Mouse (Mus musculus) adrenal gland, postnatal 25 days (tissue): ENCODE results near the gene Ppp1r26. TPM values are rescaled to one million over a fixed set of nuclear protein-coding genes. Genes with fewer than 3 reads are reported as not detected.
"Not testable (repeated sequence)": the region's sequence is repeated elsewhere in the genome, so short reads cannot be mapped to it uniquely, and the experiment has no call there.

Experiments
- DNase-seq: peaks from one replicate; pipeline ENCODE4 v3.0.0; 2021; ENCODE audit warnings: mixed read lengths
- total RNA-seq: library from RNA; stranded (reverse); gene quantifications from 2 replicates; pipeline ENCODE4 v1.2.3, GENCODE M21; 2021

Ppp1r26 gene
- total RNA-seq, 1 experiment from 2014 or later: 9.6 TPM

DNA sequence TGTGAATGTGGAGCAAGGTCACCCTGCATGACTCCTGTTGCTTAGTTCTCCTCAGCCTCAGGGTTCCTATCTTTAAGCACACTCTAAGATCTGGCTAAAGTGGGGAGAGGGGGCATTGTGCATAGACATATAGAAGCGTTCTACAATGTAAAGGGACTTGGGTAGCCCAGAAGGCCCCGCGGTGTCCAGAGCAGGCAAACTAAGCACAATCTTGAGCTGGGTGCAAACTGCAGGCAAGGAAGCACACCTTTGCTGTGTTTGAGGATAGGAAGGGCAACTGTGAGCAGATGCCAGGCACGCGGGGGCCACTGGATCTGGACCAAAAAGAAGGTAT is 452 bp upstream of the Ppp1r26 start:
- DNase-seq: no peak

DNA sequence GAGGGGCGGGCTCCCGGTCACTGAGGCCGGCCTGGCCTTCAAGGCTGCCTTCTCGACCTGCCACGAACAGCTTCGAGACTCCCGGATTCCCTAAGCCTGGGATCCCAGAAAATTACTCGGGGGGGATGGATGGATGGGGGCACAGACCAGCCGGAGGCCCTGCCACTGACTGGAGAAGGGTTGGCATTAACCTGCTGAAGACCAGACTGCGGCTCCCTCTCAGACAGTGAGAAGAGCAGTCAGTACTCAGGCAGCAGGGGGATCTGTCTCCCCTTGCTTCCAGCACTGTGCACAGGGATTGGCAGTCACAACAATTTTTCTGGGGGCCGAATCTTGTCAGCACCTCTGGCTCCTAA is 693 bp downstream of the Ppp1r26 start:
- DNase-seq: no peak

DNA sequence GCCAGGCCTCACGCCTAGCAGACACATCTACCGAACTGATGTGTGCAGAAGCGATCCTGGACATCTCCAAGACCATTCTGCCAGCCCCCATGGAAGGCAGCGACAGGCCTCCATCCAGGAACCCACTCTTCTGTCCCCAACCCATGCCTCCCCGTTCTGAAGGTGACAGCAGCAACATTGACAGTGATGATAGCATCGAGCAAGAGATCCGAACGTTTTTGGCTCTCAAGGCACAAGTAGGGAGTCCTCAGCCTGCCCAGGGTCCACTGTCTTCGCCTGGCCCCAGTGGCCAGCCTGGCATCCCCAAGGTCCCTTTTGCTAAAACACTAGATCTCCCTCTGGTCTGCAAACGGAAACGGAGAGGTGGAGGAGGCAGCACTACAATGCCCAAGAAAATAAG is 5.1 kb downstream of the Ppp1r26 start:
- no peak for DNase-seq

GRCm38 (mm10) chr2:28453539-28453938 is 6.9 kb downstream of the Ppp1r26 start:
- DNase-seq: no peak

DNA sequence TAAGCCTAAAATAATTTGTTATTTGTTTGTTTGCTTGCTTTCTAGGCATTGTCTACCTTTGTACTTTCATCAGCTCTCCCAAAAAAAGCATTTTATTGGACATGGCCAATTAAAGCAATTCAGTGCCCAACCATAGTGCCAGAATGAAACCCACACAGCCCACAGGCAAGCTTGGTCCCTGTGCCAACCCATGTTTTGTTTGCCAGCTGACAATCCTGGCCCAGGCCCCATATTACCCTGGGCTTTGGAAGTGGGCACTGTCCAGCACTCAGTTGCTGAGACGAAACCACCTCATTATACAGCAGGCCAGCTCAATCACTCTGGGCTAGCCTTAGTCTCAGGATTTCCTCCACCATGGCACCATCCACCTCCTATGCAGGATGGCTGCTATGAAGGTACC is 10.0 kb downstream of the Ppp1r26 start:
- DNase-seq: no peak

DNA sequence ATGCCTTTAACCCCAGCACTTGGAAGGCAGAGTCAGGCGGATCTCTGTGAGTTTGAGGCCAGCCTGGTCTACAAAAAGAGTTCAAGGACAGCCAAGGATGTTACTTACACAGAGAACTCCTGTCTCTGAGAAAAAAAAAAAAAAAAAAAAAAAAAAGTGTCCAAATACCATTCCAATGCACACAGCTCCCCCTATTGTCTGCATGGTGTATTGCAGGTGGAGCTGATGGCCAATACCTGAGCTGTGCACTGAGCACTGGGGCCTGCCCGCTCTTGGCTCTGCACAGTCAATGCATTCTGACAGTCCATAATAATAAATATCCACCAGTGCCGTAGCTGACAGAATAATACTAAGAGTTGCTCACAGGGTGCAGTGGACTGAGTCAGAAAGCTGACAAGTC is 17.3 kb downstream of the Ppp1r26 start:
- peak; percentile 55 for DNase-seq

DNA sequence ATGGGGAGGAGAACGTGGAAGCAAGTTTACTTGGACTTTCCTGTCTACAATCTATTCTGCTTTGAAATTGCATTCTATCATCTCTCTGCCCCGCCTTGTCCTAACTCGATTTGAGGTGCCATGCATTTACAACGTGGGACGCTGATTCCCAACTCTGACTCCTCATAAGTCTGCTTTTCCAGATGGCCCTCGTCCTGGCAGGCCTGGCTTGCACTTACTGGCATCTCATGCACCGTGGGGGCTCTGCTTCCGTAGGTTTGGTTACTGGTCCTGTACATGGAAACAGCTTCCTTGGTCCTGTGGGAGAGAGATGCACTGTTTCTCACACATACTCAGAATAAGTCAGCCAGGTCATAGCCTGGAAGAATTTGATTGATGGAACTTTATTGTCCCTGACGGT is 18.3 kb downstream of the Ppp1r26 start:
- no peak for DNase-seq

- peak; percentile 69 for DNase-seq
Observed at GRCm38 (mm10) chr2:28465836-28466518, 19.4 kb downstream of the Ppp1r26 start, which contains the start of gene 1700007K13Rik. Gene 1700007K13Rik (minus strand): TSS chr2:28466332.

DNA sequence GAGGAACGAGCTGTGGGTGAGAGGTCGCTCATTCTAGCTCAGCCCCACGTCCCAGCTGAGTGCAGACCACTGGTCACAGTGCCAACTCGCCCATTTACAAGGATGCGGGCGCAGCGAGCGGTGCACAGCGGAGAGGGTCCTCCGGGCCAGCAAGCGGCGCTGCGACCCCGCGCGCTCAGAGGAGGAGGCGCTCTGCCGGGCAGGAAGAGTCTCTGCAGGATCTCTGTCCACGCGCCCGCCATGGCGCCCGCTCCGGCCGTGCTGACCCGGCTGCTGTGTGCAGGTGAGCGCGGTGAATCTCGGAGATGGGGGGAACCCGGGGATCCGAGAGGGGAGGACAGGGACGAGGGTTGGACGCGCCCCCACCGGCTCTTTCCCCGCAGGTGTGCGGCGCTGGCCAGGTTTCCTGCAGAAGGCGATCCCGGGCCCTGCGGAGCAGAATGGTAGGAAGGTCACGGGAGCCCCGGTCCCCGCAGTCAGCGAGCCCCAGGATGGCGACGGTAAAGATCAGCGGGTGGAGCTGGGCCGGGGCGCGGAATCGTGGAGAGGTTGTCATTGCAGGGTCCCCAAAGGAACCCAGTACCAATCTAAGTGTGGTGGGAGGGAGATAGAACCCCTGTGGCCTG is 21.4 kb downstream of the Ppp1r26 start, which contains the start of gene Mrps2:
Mrps2 (plus strand) TSS at position 207 of the 626 bp plus-strand sequence.
- DNase-seq: peak; percentile 90

DNA sequence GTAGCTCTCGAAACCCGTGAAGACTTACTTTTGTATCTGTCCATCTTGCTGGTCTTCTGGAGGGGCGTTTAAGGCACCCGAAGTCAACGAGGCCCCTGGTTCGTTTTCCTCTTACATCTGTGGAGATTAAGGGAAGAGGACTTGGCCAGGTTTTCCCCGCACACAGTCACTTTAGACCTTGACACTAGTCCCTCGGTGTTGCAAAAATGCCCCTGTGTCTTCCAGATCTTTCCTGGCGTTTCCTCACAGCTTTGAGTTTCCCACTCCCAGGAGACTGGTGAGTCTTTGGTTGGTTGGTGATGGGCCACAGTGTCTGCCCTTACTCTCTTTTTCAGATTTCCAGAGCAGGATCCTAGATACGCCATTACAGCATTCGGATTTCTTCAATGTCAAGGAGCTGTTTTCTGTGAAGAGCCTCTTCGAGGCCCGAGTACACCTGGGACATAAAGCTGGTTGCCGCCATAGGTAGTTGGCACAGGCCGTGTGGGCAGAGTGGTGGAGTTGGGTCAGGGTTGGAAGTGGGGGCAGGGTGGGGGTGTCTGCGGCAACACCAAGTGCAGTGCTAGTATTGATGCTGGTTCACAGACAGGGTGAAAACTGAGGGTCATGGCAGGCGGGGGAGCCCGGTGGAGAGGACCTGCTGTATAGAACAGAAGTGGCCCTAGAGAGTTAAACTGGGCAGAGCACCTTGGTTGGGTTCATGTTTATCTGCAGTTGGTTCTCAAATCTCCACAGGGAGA is 22.1 kb downstream of the Ppp1r26 start:
- no peak for DNase-seq

- no peak for DNase-seq
Observed at GRCm38 (mm10) chr2:28469461-28469860, 22.9 kb downstream of the Ppp1r26 start.

DNA sequence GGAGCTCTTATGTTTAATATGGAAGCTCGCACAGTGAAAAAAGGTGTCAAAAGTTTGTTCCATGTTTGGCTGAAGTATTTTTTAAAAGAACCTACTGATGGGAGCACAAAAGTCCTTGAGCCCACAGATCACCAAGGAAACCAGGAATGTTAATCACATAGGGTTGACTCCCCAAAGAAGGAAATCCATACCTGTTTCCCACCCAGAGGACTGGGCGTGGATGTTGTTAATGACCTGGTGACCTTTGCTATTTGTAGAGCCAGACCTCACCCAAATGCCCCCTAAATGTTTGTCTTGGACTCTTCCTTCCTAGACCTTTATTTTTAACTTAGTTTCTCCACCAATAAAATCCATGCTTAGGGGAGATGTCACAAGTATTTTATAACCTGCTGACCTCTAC is 24.0 kb downstream of the Ppp1r26 start:
- no peak for DNase-seq

DNA sequence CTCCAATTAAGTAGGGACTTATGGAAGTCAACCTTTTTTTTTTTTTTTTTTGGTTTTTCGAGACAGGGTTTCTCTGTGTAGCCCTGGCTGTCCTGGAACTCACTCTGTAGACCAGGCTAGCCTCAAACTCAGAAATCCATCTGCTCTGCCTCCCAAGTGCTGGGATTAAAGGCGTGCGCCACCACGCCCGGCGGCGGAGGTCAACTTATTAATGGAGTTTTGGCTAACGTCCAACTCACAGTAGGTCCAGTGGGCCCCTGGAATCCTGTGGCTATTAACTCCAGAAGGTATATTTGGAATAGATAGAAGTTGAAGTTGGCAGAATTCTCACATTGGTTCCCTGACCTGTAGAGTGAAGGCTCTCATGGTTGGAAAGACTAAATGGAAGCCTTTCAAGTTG is 25.4 kb downstream of the Ppp1r26 start:
- DNase-seq: not testable (repeated sequence)

DNA sequence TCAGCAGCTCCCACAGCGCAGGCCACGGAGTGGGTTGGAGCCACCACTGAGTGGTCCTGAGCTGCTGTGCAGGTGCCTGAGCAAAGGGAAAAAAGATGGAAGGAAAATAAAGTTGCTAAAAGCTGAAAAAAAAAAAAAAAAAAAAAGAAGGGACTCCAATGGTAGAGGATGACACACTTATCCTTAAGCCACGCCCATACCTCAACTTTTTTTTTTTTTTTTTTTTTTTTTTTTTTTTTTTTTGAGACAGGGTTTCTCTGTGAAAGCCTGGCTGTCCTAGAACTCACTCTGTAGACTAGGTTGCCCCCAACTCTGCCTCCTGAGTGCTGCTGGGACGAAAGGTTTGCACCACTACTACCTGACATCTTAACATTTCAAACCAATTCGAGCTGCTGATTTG is 31.4 kb downstream of the Ppp1r26 start:
- DNase-seq: not testable (repeated sequence)

- no peak for DNase-seq
Observed at GRCm38 (mm10) chr2:28479208-28480204, 32.9 kb downstream of the Ppp1r26 start.

DNA sequence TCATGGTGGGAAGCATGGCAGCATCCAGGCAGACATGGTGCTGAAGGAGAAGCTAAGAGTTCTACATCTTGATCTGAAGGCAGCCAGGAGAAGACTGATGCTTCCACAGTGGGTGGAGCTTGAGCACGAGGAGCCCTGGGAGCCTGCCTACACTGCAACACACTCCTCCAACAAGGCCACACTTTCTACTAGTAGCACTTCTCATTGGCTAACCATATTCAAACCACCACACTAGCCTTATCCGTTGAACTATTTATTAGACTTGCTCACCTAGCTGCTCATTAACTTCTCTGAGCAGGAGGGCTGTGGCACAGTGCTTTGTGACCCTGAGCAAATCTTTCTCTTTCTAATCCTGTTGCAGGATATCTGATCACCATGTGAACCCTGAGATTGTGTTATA is 37.3 kb downstream of the Ppp1r26 start:
- DNase-seq: no peak

- DNase-seq: peak; percentile 30
Observed at GRCm38 (mm10) chr2:28494521-28494920, 47.9 kb downstream of the Ppp1r26 start.

GRCm38 (mm10) chr2:28495207-28495756 is 48.7 kb downstream of the Ppp1r26 start:
- no peak for DNase-seq

DNA sequence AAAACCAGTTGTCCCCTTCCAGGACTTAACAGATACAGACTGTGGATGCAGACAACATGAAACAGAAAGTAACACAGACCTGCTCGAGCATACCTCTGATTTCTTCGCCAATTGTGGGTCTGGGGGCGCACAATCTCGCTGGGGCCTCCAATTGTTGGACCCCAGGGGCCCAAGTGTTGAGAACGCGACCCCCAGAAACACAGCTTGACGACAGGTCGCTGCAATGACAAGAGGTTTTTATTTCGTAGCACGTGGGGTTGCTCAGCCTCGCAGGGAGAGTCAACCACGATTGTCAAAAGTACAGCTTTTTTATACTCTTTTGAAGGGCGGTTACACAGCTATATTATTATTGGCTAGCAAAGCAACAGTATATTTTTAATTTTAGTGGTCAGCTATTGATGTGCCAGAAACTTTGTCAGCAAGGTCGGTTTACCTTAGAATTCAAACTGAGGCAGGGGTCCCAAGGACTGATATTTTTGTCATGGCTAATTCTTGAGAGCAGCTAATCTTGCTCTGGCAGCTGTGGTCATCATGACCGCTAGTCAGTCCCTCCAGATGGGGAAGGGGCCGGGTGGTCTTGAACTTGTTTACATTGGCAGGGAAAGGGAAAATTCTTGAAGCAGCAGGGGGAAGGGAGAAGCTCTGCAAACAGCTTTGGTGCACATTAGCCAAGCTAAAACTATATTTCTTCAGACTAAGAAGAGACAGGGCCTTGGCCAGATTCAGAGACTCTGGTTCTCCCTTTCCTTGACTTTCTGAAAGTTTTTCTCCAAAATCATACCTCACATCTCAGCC is 49.4 kb downstream of the Ppp1r26 start:
- no peak for DNase-seq

DNA sequence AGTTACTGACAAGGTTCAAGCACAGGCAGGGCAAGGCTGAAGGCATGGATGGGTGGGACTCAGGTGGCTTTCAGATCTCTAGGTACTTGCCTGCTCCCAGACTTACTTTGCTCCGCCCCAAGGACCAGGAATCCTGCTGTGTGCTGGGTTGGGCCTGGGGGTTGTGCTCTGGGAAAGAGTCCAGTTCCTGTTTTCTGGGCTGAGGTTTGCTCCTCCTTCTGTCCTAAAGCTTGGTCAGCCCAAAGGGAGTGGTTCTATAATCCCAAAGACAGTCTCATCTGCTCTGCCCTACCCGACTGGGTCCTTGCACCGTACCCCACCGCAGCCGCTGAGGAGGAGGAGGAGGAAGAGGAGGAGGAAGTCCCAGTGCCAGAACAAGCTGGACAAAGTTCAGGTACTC is 50.1 kb downstream of the Ppp1r26 start, which contains the start of gene Gbgt1:
Gbgt1 (plus strand) TSS at position 221 of the 400 bp plus-strand sequence.
- DNase-seq: no peak

DNA sequence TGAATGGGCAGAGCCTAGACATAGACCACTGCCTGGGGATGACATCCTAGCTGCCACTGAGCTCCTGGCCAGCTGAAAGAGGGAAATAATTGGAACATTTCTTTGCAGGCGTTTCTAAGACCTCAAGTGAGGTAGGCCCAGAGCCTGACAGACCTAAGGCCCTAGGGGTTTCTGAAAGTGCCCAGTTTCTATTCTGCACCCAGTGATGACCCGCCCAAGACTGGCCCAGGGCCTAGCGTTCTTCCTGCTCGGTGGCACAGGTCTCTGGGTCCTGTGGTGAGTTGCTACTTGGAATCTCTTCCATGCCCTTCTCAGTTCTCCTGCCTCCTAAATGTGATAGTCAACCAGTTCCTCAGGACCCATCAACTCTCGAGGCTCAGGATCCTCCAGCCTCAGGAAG is 51.0 kb downstream of the Ppp1r26 start:
- no peak for DNase-seq
